Mouse (Mus musculus): ENCODE data around the gene Shc2. TPM values are rescaled to one million over a fixed set of nuclear protein-coding genes. Genes with fewer than 3 reads are reported as not detected.

The Shc2 gene
- total and polyA plus RNA-seq, 3 experiments: 0.05 TPM; not detected in 2

- Histone ChIP-seq H3K4me3 (ENCODE audit: low read depth, low read length) (no peak overlapping the region), H3K36me3 (replicated peaks) (no peaks in the 10 kb centered on the region), H3K27me3 (ENCODE audit: insufficient read depth, low read length) (peaks cover 10% of the 10 kb centered on the region), H3K9me3 (replicated peaks) (no peaks in the 10 kb centered on the region), H3K4me1 (ENCODE audit: insufficient read depth, low read depth, low read length) (no peaks in the 10 kb centered on the region)
- ATAC-seq (ENCODE audit: extremely low read depth, insufficient number of reproducible peaks, low FRiP score, poor library complexity, severe bottlenecking) (no peak), DNase-seq (ENCODE audit: low spot score) (no peak)
- TF ChIP-seq TAL1 (conservative IDR thresholded peaks at IDR 0.05; ENCODE audit: low read depth, low read length) (no peak), CTCF (IDR thresholded peaks at IDR 0.05; ENCODE audit: low read depth, low read length) (no peak), GATA2 (IDR thresholded peaks at IDR 0.05; ENCODE audit: borderline replicate concordance, low read depth, low read length) (no peak), GATA1 (IDR thresholded peaks at IDR 0.05; ENCODE audit: borderline replicate concordance, low read length) (no peak), POLR2AphosphoS5 (IDR thresholded peaks at IDR 0.05; ENCODE audit: insufficient replicate concordance, low read depth, low read length) (no peak)
Measured at GRCm38 (mm10) chr10:79625398-79625797, 12.3 kb downstream of the Shc2 start.

GRCm38 (mm10) chr10:79623950-79624349 is 13.8 kb downstream of the Shc2 start:
- H3K4me1 ChIP-seq (ENCODE audit: insufficient read depth, low read depth, low read length): no peaks in the 10 kb centered on the region
- H3K4me3 ChIP-seq (ENCODE audit: low read depth, low read length): no peak overlapping the region
- TF ChIP-seq TAL1 (conservative IDR thresholded peaks at IDR 0.05; ENCODE audit: low read depth, low read length) (no peak), POLR2AphosphoS5 (IDR thresholded peaks at IDR 0.05; ENCODE audit: insufficient replicate concordance, low read depth, low read length) (no peak), CTCF (IDR thresholded peaks at IDR 0.05; ENCODE audit: low read depth, low read length) (no peak), GATA2 (IDR thresholded peaks at IDR 0.05; ENCODE audit: borderline replicate concordance, low read depth, low read length) (no peak), GATA1 (IDR thresholded peaks at IDR 0.05; ENCODE audit: borderline replicate concordance, low read length) (no peak)
- ATAC-seq (ENCODE audit: extremely low read depth, insufficient number of reproducible peaks, low FRiP score, poor library complexity, severe bottlenecking) (no peak), DNase-seq (ENCODE audit: low spot score) (no peak)
- H3K36me3 ChIP-seq (replicated peaks): no peaks in the 10 kb centered on the region
- H3K9me3 ChIP-seq (replicated peaks): no peaks in the 10 kb centered on the region
- peaks cover 6% of the 10 kb centered on the region; the same call in 1 of the 2 replicates for H3K27me3 ChIP-seq (ENCODE audit: insufficient read depth, low read length)

- no peak for ATAC-seq (ENCODE audit: extremely low read depth, insufficient number of reproducible peaks, low FRiP score, poor library complexity, severe bottlenecking)
- no peak overlapping the region for H3K4me3 ChIP-seq (ENCODE audit: low read depth, low read length)
- DNase-seq (ENCODE audit: low spot score): no peak
- H3K27me3 ChIP-seq (ENCODE audit: insufficient read depth, low read length): peaks cover 4% of the 10 kb centered on the region; the same call in 1 of the 2 replicates
- H3K9me3 ChIP-seq (replicated peaks): peaks cover 6% of the 10 kb centered on the region
- TF ChIP-seq CTCF (IDR thresholded peaks at IDR 0.05; ENCODE audit: low read depth, low read length) (no peak), GATA1 (IDR thresholded peaks at IDR 0.05; ENCODE audit: borderline replicate concordance, low read length) (no peak), POLR2AphosphoS5 (IDR thresholded peaks at IDR 0.05; ENCODE audit: insufficient replicate concordance, low read depth, low read length) (no peak), GATA2 (IDR thresholded peaks at IDR 0.05; ENCODE audit: borderline replicate concordance, low read depth, low read length) (no peak), TAL1 (conservative IDR thresholded peaks at IDR 0.05; ENCODE audit: low read depth, low read length) (no peak)
- no peaks in the 10 kb centered on the region for H3K36me3 ChIP-seq (replicated peaks)
- no peaks in the 10 kb centered on the region for H3K4me1 ChIP-seq (ENCODE audit: insufficient read depth, low read depth, low read length)
Measured at GRCm38 (mm10) chr10:79616376-79616775, 21.3 kb downstream of the Shc2 start.

GRCm38 (mm10) chr10:79615860-79616259 is 21.9 kb downstream of the Shc2 start:
- ATAC-seq (ENCODE audit: extremely low read depth, insufficient number of reproducible peaks, low FRiP score, poor library complexity, severe bottlenecking) (no peak), DNase-seq (ENCODE audit: low spot score) (no peak)
- Histone ChIP-seq H3K9me3 (replicated peaks) (peaks cover 6% of the 10 kb centered on the region), H3K27me3 (ENCODE audit: insufficient read depth, low read length) (peaks cover 4% of the 10 kb centered on the region; the same call in 1 of the 2 replicates), H3K4me3 (ENCODE audit: low read depth, low read length) (no peak overlapping the region), H3K4me1 (ENCODE audit: insufficient read depth, low read depth, low read length) (no peaks in the 10 kb centered on the region), H3K36me3 (replicated peaks) (no peaks in the 10 kb centered on the region)
- TF ChIP-seq POLR2AphosphoS5 (IDR thresholded peaks at IDR 0.05; ENCODE audit: insufficient replicate concordance, low read depth, low read length) (no peak), TAL1 (conservative IDR thresholded peaks at IDR 0.05; ENCODE audit: low read depth, low read length) (no peak), GATA1 (IDR thresholded peaks at IDR 0.05; ENCODE audit: borderline replicate concordance, low read length) (no peak), GATA2 (IDR thresholded peaks at IDR 0.05; ENCODE audit: borderline replicate concordance, low read depth, low read length) (no peak)

GRCm38 (mm10) chr10:79614305-79614643 is 23.4 kb downstream of the Shc2 start:
- DNase-seq (ENCODE audit: low spot score) (no peak), ATAC-seq (ENCODE audit: extremely low read depth, insufficient number of reproducible peaks, low FRiP score, poor library complexity, severe bottlenecking) (no peak)
- Histone ChIP-seq H3K27me3 (ENCODE audit: insufficient read depth, low read length) (peaks cover 4% of the 10 kb centered on the region; the same call in 1 of the 2 replicates), H3K9me3 (replicated peaks) (peaks cover 6% of the 10 kb centered on the region), H3K4me1 (ENCODE audit: insufficient read depth, low read depth, low read length) (no peaks in the 10 kb centered on the region), H3K36me3 (replicated peaks) (no peaks in the 10 kb centered on the region), H3K4me3 (ENCODE audit: low read depth, low read length) (no peak overlapping the region)
- TF ChIP-seq CTCF (IDR thresholded peaks at IDR 0.05; ENCODE audit: low read depth, low read length) (no peak), GATA2 (IDR thresholded peaks at IDR 0.05; ENCODE audit: borderline replicate concordance, low read depth, low read length) (no peak), GATA1 (IDR thresholded peaks at IDR 0.05; ENCODE audit: borderline replicate concordance, low read length) (no peak), TAL1 (conservative IDR thresholded peaks at IDR 0.05; ENCODE audit: low read depth, low read length) (no peak), POLR2AphosphoS5 (IDR thresholded peaks at IDR 0.05; ENCODE audit: insufficient replicate concordance, low read depth, low read length) (no peak)

GRCm38 (mm10) chr10:79613578-79614304 is 24.0 kb downstream of the Shc2 start, which contains the start of gene C2cd4c:
TSS of gene C2cd4c (minus strand) at chr10:79614025.
- DNase-seq (ENCODE audit: low spot score) (no peak), ATAC-seq (ENCODE audit: extremely low read depth, insufficient number of reproducible peaks, low FRiP score, poor library complexity, severe bottlenecking) (no peak)
- no peaks in the 10 kb centered on the region for H3K4me1 ChIP-seq (ENCODE audit: insufficient read depth, low read depth, low read length)
- H3K27me3 ChIP-seq (ENCODE audit: insufficient read depth, low read length): peaks cover 4% of the 10 kb centered on the region; the same call in 1 of the 2 replicates
- no peak for TF ChIP-seq TAL1 (conservative IDR thresholded peaks at IDR 0.05; ENCODE audit: low read depth, low read length)
- no peak for TF ChIP-seq GATA2 (IDR thresholded peaks at IDR 0.05; ENCODE audit: borderline replicate concordance, low read depth, low read length)
- TF ChIP-seq POLR2AphosphoS5 (IDR thresholded peaks at IDR 0.05; ENCODE audit: insufficient replicate concordance, low read depth, low read length): no peak
- TF ChIP-seq CTCF (IDR thresholded peaks at IDR 0.05; ENCODE audit: low read depth, low read length): no peak
- no peak for TF ChIP-seq GATA1 (IDR thresholded peaks at IDR 0.05; ENCODE audit: borderline replicate concordance, low read length)
- peaks cover 6% of the 10 kb centered on the region for H3K9me3 ChIP-seq (replicated peaks)
- no peaks in the 10 kb centered on the region for H3K36me3 ChIP-seq (replicated peaks)
- no peak within 1 kb of the TSS for H3K4me3 ChIP-seq (ENCODE audit: low read depth, low read length)
